Mouse (Mus musculus) megakaryocyte progenitor cell, adult 5-6 weeks (primary cell): Measurements from ENCODE around the gene Akap3. TPM values are rescaled to one million over a fixed set of nuclear protein-coding genes. Genes with fewer than 3 reads are reported as not detected.

Experiments
- ATAC-seq: replicated peaks from 2 replicates; pipeline ENCODE4 v1.8.0; 2016; ENCODE audit warnings: mild to moderate bottlenecking, moderate TSS enrichment, inconsistent platforms; ENCODE audit not compliant: poor library complexity
- total RNA-seq, 2 experiments: library from RNA; stranded (forward) in 1 of 2; stranded (reverse) in 1 of 2; fragments of 157-497, 149-512 nt in 1 of 2; fragments of 200-1000 nt in 1 of 2; gene quantifications; 2 replicates each; pipeline versions ENCODE4 v1.2.3 to v1.2.4; 2015 to 2017

Akap3 gene
- total RNA-seq (2015) (not detected in 2 replicates), total RNA-seq (2017) (not detected in 2 replicates)

- ATAC-seq, result no peak
Observed at GRCm38 (mm10) chr6:126852881-126853280, at the start of gene Akap3. Akap3 (plus strand) TSS chr6:126853098.

GRCm38 (mm10) chr6:126806783-126807182 lies 46.1 kb upstream of the Akap3 start:
- no peak for ATAC-seq

- ATAC-seq, result no peak; the same call in 1 of the 2 replicates
Observed at GRCm38 (mm10) chr6:126808134-126808533, 44.8 kb upstream of the Akap3 start.

GRCm38 (mm10) chr6:126808561-126808960 lies 44.3 kb upstream of the Akap3 start:
- no peak for ATAC-seq

- ATAC-seq, result no peak
Observed at GRCm38 (mm10) chr6:126811481-126811880, 41.4 kb upstream of the Akap3 start.

GRCm38 (mm10) chr6:126815206-126815750 lies 37.6 kb upstream of the Akap3 start:
- no peak for ATAC-seq

GRCm38 (mm10) chr6:126816338-126816737 lies 36.6 kb upstream of the Akap3 start:
- no peak for ATAC-seq

GRCm38 (mm10) chr6:126823087-126823486 lies 29.8 kb upstream of the Akap3 start:
- ATAC-seq, result no peak

- no peak; the same call in 1 of the 2 replicates for ATAC-seq
Observed at GRCm38 (mm10) chr6:126836628-126837027, 16.3 kb upstream of the Akap3 start.

GRCm38 (mm10) chr6:126848712-126849704 lies 3.9 kb upstream of the Akap3 start, which contains the start of gene Ndufa9:
Ndufa9 (minus strand) TSS chr6:126849136.
- peak; percentile 99 for ATAC-seq

- peak; percentile 44 for ATAC-seq
Observed at GRCm38 (mm10) chr6:126877118-126877517, 24.2 kb downstream of the Akap3 start.

- ATAC-seq, result no peak
Observed at GRCm38 (mm10) chr6:126907378-126907777, 54.5 kb downstream of the Akap3 start.

- ATAC-seq, result no peak
Observed at GRCm38 (mm10) chr6:126907876-126908275, 55.0 kb downstream of the Akap3 start.

- peak; percentile 46 for ATAC-seq
Observed at GRCm38 (mm10) chr6:126910727-126911126, 57.8 kb downstream of the Akap3 start.

GRCm38 (mm10) chr6:126914928-126915327 lies 62.0 kb downstream of the Akap3 start:
- ATAC-seq, result no peak

- ATAC-seq, result peak; percentile 57
Observed at GRCm38 (mm10) chr6:126921111-126921881, 68.4 kb downstream of the Akap3 start, which contains the start of gene Dyrk4. Dyrk4 (minus strand) TSS chr6:126921839.

Other genes with a start within 250 kb of the Akap3 start
- not detected in 2 replicates for gene Kcna1, start 206.7 kb upstream of the Akap3 start, total RNA-seq (2015)
- gene Kcna1, start 206.7 kb upstream of the Akap3 start, total RNA-seq (2017), result not detected in 2 replicates
- not detected in 2 replicates for gene Kcna6, start 112.4 kb upstream of the Akap3 start, total RNA-seq (2015)
- not detected in 2 replicates for gene Kcna6, start 112.4 kb upstream of the Akap3 start, total RNA-seq (2017)
- 90.6 and 92.1 TPM in 2 replicates for gene Ndufa9, start 4.0 kb upstream of the Akap3 start, total RNA-seq (2015)
- 154 and 161 TPM in 2 replicates for gene Ndufa9, start 4.0 kb upstream of the Akap3 start, total RNA-seq (2017)
- 0.17 TPM in 1 of 2 replicates, not detected in the other for gene Dyrk4, start 68.7 kb downstream of the Akap3 start, total RNA-seq (2015)
- 0.88 TPM in 1 of 2 replicates, not detected in the other for gene Dyrk4, start 68.7 kb downstream of the Akap3 start, total RNA-seq (2017)
- gene Rad51ap1, start 86.5 kb downstream of the Akap3 start, total RNA-seq (2015), result 37.9 and 44.3 TPM in 2 replicates
- gene Rad51ap1, start 86.5 kb downstream of the Akap3 start, total RNA-seq (2017), result 137 and 188 TPM in 2 replicates
- gene D6Wsu163e, start 86.9 kb downstream of the Akap3 start, total RNA-seq (2015), result 33.7 and 52.4 TPM in 2 replicates
- gene D6Wsu163e, start 86.9 kb downstream of the Akap3 start, total RNA-seq (2017), result 39.0 and 56.7 TPM in 2 replicates
- not detected in 2 replicates for gene Fgf6, start 162.5 kb downstream of the Akap3 start, total RNA-seq (2015)
- gene Fgf6, start 162.5 kb downstream of the Akap3 start, total RNA-seq (2017), result not detected in 2 replicates
- not detected in 2 replicates for gene Fgf23, start 219.8 kb downstream of the Akap3 start, total RNA-seq (2015)
- gene Fgf23, start 219.8 kb downstream of the Akap3 start, total RNA-seq (2017), result not detected in 2 replicates